Mouse (Mus musculus): ENCODE data around the gene Usp48.

- no peak for TF ChIP-seq EP300 (IDR thresholded peaks at IDR 0.05; ENCODE audit: low read depth)
- peak; percentile 90 for TF ChIP-seq CTCF (IDR thresholded peaks at IDR 0.05; ENCODE audit: low read depth)
Measured at GRCm38 (mm10) chr4:137676057-137676456, 82.5 kb downstream of the Usp48 start.

Measured in liver, embryonic 14.5 days (tissue).